Mouse (Mus musculus): ENCODE results near the gene Itih1. TPM values are rescaled to one million over a fixed set of nuclear protein-coding genes. Genes with fewer than 3 reads are reported as not detected.

Gene Itih1
- polyA plus RNA-seq, 1 experiment from 2014 or later, result not detected

- H3K27ac ChIP-seq (replicated peaks), result no peak overlapping the region
- no peaks in the 10 kb centered on the region for H3K27me3 ChIP-seq
- H3K9me3 ChIP-seq, result no peaks in the 10 kb centered on the region
- H3K36me3 ChIP-seq, result no peaks in the 10 kb centered on the region
- ATAC-seq (ENCODE audit: low FRiP score, low read depth), result no peak
- H3K9ac ChIP-seq (replicated peaks), result no peak overlapping the region
- 89% methylated on average over 5 of the region's 5 CpGs for WGBS
- no peak overlapping the region for H3K4me3 ChIP-seq
- no peak overlapping the region for H3K4me2 ChIP-seq (replicated peaks)
- peaks cover 3% of the 10 kb centered on the region; the same call in 1 of the 2 replicates for H3K4me1 ChIP-seq
Measured at GRCm38 (mm10) chr14:30902628-30903027, 40.5 kb downstream of the Itih1 start.

- no peak; the same call in 1 of the 2 replicates for ATAC-seq (ENCODE audit: low FRiP score, low read depth)
- Histone ChIP-seq H3K36me3 (no peaks in the 10 kb centered on the region), H3K4me3 (no peak overlapping the region), H3K9ac (replicated peaks) (no peak overlapping the region), H3K9me3 (no peaks in the 10 kb centered on the region), H3K4me1 (peaks cover 3% of the 10 kb centered on the region; the same call in 1 of the 2 replicates), H3K4me2 (replicated peaks) (no peak overlapping the region), H3K27ac (replicated peaks) (no peak overlapping the region), H3K27me3 (no peaks in the 10 kb centered on the region)
- WGBS, result 19% methylated on average over 3 of the region's 3 CpGs
Measured at GRCm38 (mm10) chr14:30899972-30900371, 43.1 kb downstream of the Itih1 start.

- ATAC-seq (ENCODE audit: low FRiP score, low read depth), result no peak
- no peak overlapping the region for H3K27ac ChIP-seq (replicated peaks)
- H3K9me3 ChIP-seq, result no peaks in the 10 kb centered on the region
- H3K4me1 ChIP-seq, result 0 out of 2 replicates have a peak, but pooled peaks cover 4% of the 10 kb centered on the region
- no peak overlapping the region for H3K4me2 ChIP-seq (replicated peaks)
- no peaks in the 10 kb centered on the region for H3K27me3 ChIP-seq
- no peak overlapping the region for H3K4me3 ChIP-seq
- no peak overlapping the region for H3K9ac ChIP-seq (replicated peaks)
- H3K36me3 ChIP-seq, result no peaks in the 10 kb centered on the region
- 28% methylated on average over 8 of the region's 9 CpGs for WGBS
Measured at GRCm38 (mm10) chr14:30888271-30888732, 54.8 kb downstream of the Itih1 start.

- ATAC-seq (ENCODE audit: low FRiP score, low read depth), result no peak
- no peak within 1 kb of the TSS for H3K9ac ChIP-seq (replicated peaks)
- no peaks in the 10 kb centered on the region for H3K9me3 ChIP-seq
- no peaks in the 10 kb centered on the region for H3K36me3 ChIP-seq
- no peaks in the 10 kb centered on the region for H3K27me3 ChIP-seq
- no peak within 1 kb of the TSS for H3K4me3 ChIP-seq
- no peak within 1 kb of the TSS for H3K4me2 ChIP-seq (replicated peaks)
- WGBS, result 89% methylated on average over 3 of the region's 3 CpGs
- H3K4me1 ChIP-seq, result 0 out of 2 replicates have a peak, but pooled peaks cover 4% of the 10 kb centered on the region
- no peak within 1 kb of the TSS for H3K27ac ChIP-seq (replicated peaks)
Measured at GRCm38 (mm10) chr14:30886204-30886603, 56.9 kb downstream of the Itih1 start, which contains the start of gene Itih4. Gene Itih4 (plus strand): TSS chr14:30886476.

- ATAC-seq (ENCODE audit: low FRiP score, low read depth), result no peak
- Histone ChIP-seq H3K27me3 (no peaks in the 10 kb centered on the region), H3K4me2 (replicated peaks) (no peak overlapping the region), H3K36me3 (no peaks in the 10 kb centered on the region), H3K9me3 (no peaks in the 10 kb centered on the region), H3K4me3 (no peak overlapping the region), H3K27ac (replicated peaks) (no peak overlapping the region), H3K4me1 (0 out of 2 replicates have a peak, but pooled peaks cover 4% of the 10 kb centered on the region), H3K9ac (replicated peaks) (no peak overlapping the region)
- 24% methylated on average over 3 of the region's 3 CpGs for WGBS
Measured at GRCm38 (mm10) chr14:30885298-30885697, 57.8 kb downstream of the Itih1 start.

- WGBS, result 92% methylated on average over 3 of the region's 3 CpGs
- H3K27ac ChIP-seq (replicated peaks), result no peak overlapping the region
Measured at GRCm38 (mm10) chr14:30881718-30882108, 61.4 kb downstream of the Itih1 start.

GRCm38 (mm10) chr14:30880811-30881717 lies 62.0 kb downstream of the Itih1 start:
- no peaks in the 10 kb centered on the region for H3K9me3 ChIP-seq
- no peak overlapping the region for H3K4me3 ChIP-seq
- WGBS, result 88% methylated on average over 17 of the region's 17 CpGs
- H3K9ac ChIP-seq (replicated peaks), result no peak overlapping the region
- no peaks in the 10 kb centered on the region for H3K27me3 ChIP-seq
- ATAC-seq (ENCODE audit: low FRiP score, low read depth), result no peak
- H3K27ac ChIP-seq (replicated peaks), result no peak overlapping the region
- H3K36me3 ChIP-seq, result no peaks in the 10 kb centered on the region; the same call in 1 of the 2 replicates
- no peaks in the 10 kb centered on the region for H3K4me1 ChIP-seq
- no peak overlapping the region for H3K4me2 ChIP-seq (replicated peaks)

More at GRCm38 (mm10) chr14:30881718-30882108, 61.4 kb downstream of the Itih1 start:
- no peaks in the 10 kb centered on the region for H3K9me3 ChIP-seq
- no peaks in the 10 kb centered on the region for H3K27me3 ChIP-seq
- H3K9ac ChIP-seq (replicated peaks), result no peak overlapping the region
- ATAC-seq (ENCODE audit: low FRiP score, low read depth), result no peak
- no peaks in the 10 kb centered on the region for H3K36me3 ChIP-seq
- H3K4me1 ChIP-seq, result no peaks in the 10 kb centered on the region
- no peak overlapping the region for H3K4me3 ChIP-seq
- no peak overlapping the region for H3K4me2 ChIP-seq (replicated peaks)

GRCm38 (mm10) chr14:30880251-30880650 lies 62.8 kb downstream of the Itih1 start:
- Histone ChIP-seq H3K27ac (replicated peaks) (no peak overlapping the region), H3K36me3 (peaks cover 7% of the 10 kb centered on the region; the same call in 1 of the 2 replicates)

GRCm38 (mm10) chr14:30879794-30880193 lies 63.3 kb downstream of the Itih1 start:
- Histone ChIP-seq H3K9me3 (no peaks in the 10 kb centered on the region), H3K9ac (replicated peaks) (no peak overlapping the region), H3K4me2 (replicated peaks) (no peak overlapping the region), H3K27me3 (no peaks in the 10 kb centered on the region), H3K36me3 (peaks cover 8% of the 10 kb centered on the region; the same call in 1 of the 2 replicates), H3K4me3 (no peak overlapping the region), H3K4me1 (no peaks in the 10 kb centered on the region), H3K27ac (replicated peaks) (no peak overlapping the region)
- whole genome bisulfite sequencing, result 65% methylated on average over 9 of the region's 9 CpGs
- ATAC-seq (ENCODE audit: low FRiP score, low read depth), result no peak

More at GRCm38 (mm10) chr14:30880251-30880650, 62.8 kb downstream of the Itih1 start:
- H3K4me2 ChIP-seq (replicated peaks), result no peak overlapping the region
- no peak for ATAC-seq (ENCODE audit: low FRiP score, low read depth)
- no peak overlapping the region for H3K9ac ChIP-seq (replicated peaks)
- H3K9me3 ChIP-seq, result no peaks in the 10 kb centered on the region
- no peaks in the 10 kb centered on the region for H3K27me3 ChIP-seq
- no peaks in the 10 kb centered on the region for H3K4me1 ChIP-seq
- WGBS, result 75% methylated on average over 8 of the region's 8 CpGs
- H3K4me3 ChIP-seq, result no peak overlapping the region

Other genes starting within 250 kb of the Itih1 start
- gene Sfmbt1, start 228.4 kb downstream of the Itih1 start, polyA plus RNA-seq (2016; fragmentation: Nextera tagmentation; extraction: Ambion mirVana), result 21.5 and 24.0 TPM in 2 replicates
- 21.2 and 26.0 TPM in 2 replicates for gene Tmem110, start 117.7 kb downstream of the Itih1 start, polyA plus RNA-seq (2016; fragmentation: Nextera tagmentation; extraction: Ambion mirVana)
- 0.43 and 0.68 TPM in 2 replicates for gene Mustn1, start 64.1 kb downstream of the Itih1 start, polyA plus RNA-seq (2016; fragmentation: Nextera tagmentation; extraction: Ambion mirVana)
- gene Itih4, start 56.8 kb downstream of the Itih1 start, polyA plus RNA-seq (2016; fragmentation: Nextera tagmentation; extraction: Ambion mirVana), result not detected in 2 replicates
- gene Itih3, start 19.5 kb downstream of the Itih1 start, polyA plus RNA-seq (2016; fragmentation: Nextera tagmentation; extraction: Ambion mirVana), result 0.34 and 0.55 TPM in 2 replicates
- gene Nek4, start 8.1 kb upstream of the Itih1 start, polyA plus RNA-seq (2016; fragmentation: Nextera tagmentation; extraction: Ambion mirVana), result 20.1 and 22.6 TPM in 2 replicates
- gene Glt8d1, start 58.1 kb upstream of the Itih1 start, polyA plus RNA-seq (2016; fragmentation: Nextera tagmentation; extraction: Ambion mirVana), result 67.9 and 69.0 TPM in 2 replicates
- 277 and 281 TPM in 2 replicates for gene Spcs1, start 58.4 kb upstream of the Itih1 start, polyA plus RNA-seq (2016; fragmentation: Nextera tagmentation; extraction: Ambion mirVana)
- 214 and 226 TPM in 2 replicates for gene Pbrm1, start 75.8 kb upstream of the Itih1 start, polyA plus RNA-seq (2016; fragmentation: Nextera tagmentation; extraction: Ambion mirVana)
- gene Gnl3, start 75.9 kb upstream of the Itih1 start, polyA plus RNA-seq (2016; fragmentation: Nextera tagmentation; extraction: Ambion mirVana), result 79.5 and 80.7 TPM in 2 replicates
- gene Smim4, start 185.7 kb upstream of the Itih1 start, polyA plus RNA-seq (2016; fragmentation: Nextera tagmentation; extraction: Ambion mirVana), result 61.1 and 62.3 TPM in 2 replicates
- 446 and 464 TPM in 2 replicates for gene Nt5dc2, start 187.8 kb upstream of the Itih1 start, polyA plus RNA-seq (2016; fragmentation: Nextera tagmentation; extraction: Ambion mirVana)
- gene Stab1, start 225.4 kb upstream of the Itih1 start, polyA plus RNA-seq (2016; fragmentation: Nextera tagmentation; extraction: Ambion mirVana), result 39.7 and 40.3 TPM in 2 replicates

Measured in midbrain, embryonic 12.5 days (tissue).